Mouse (Mus musculus): ENCODE measurements around the gene Cyp2c40. TPM values are rescaled to one million over a fixed set of nuclear protein-coding genes. Genes with fewer than 3 reads are reported as not detected.

The Cyp2c40 gene
- polyA plus RNA-seq, 1 experiment from 2014 or later = not detected

Other genes starting within 250 kb of the Cyp2c40 start
- gene Cyp2c67, start 163.8 kb downstream of the Cyp2c40 start, polyA plus RNA-seq (2014; fragmentation: Nextera tagmentation; extraction: Ambion mirVana) = not detected in 2 replicates
- gene Cyp2c68, start 71.8 kb downstream of the Cyp2c40 start, polyA plus RNA-seq (2014; fragmentation: Nextera tagmentation; extraction: Ambion mirVana) = not detected in 2 replicates
- not detected in 2 replicates for gene Cyp2c69, start 74.0 kb upstream of the Cyp2c40 start, polyA plus RNA-seq (2014; fragmentation: Nextera tagmentation; extraction: Ambion mirVana)
- not detected in 2 replicates for gene Cyp2c37, start 179.6 kb upstream of the Cyp2c40 start, polyA plus RNA-seq (2014; fragmentation: Nextera tagmentation; extraction: Ambion mirVana)

Measured in forebrain, embryonic 14.5 days (tissue).